Mouse (Mus musculus) heart, adult 2 months (tissue): ENCODE data around the gene Bst2. TPM values are rescaled to one million over a fixed set of nuclear protein-coding genes. Genes with fewer than 3 reads are reported as not detected.
"Not testable (repeated sequence)": the region's sequence is repeated elsewhere in the genome, so short reads cannot be mapped to it uniquely, and the experiment has no call there.

Experiments
- DNase-seq, 2 experiments: peaks; one replicate each; pipeline ENCODE4 v3.0.0; 2021
- H3K27ac ChIP-seq: fragments of 200-600 bp; 2 replicates; pipeline ENCODE4 v1.8.1; 2022
- H3K27me3 ChIP-seq: fragments of 200-500 bp; 2 replicates; pipeline ENCODE4 v1.6.1; 2012; ENCODE audit warnings: mild to moderate bottlenecking, low read length, inconsistent platforms, mixed read lengths; ENCODE audit not compliant: control insufficient read depth, insufficient read depth
- H3K36me3 ChIP-seq: fragments of 200-500 bp; 2 replicates; pipeline ENCODE4 v1.6.1; 2012; ENCODE audit warnings: low read length, inconsistent platforms; ENCODE audit not compliant: control insufficient read depth, insufficient read depth
- H3K4me1 ChIP-seq: fragments of 200-500 bp; 2 replicates; pipeline ENCODE4 v1.6.1; 2011; ENCODE audit warnings: low read length; ENCODE audit not compliant: control insufficient read depth, insufficient read depth
- H3K4me3 ChIP-seq: fragments of 200-600 bp; 2 replicates; pipeline ENCODE4 v1.8.1; 2022
- H3K79me2 ChIP-seq: fragments of 200-500 bp; replicated peaks from 2 replicates; pipeline ENCODE4 v1.6.1; 2012; ENCODE audit warnings: mild to moderate bottlenecking, inconsistent platforms, low read length, moderate library complexity, mixed read lengths; ENCODE audit not compliant: control insufficient read depth, insufficient read depth
- H3K9ac ChIP-seq: fragments of 200-500 bp; 2 replicates; pipeline ENCODE4 v1.6.1; 2012; ENCODE audit warnings: low read depth, mild to moderate bottlenecking, control low read depth, inconsistent platforms, low read length, mixed read lengths
- CTCF ChIP-seq: fragments of 200-600 bp; IDR thresholded peaks from 2 replicates; pipeline ENCODE4 v1.8.1; 2022; ENCODE audit warnings: antibody characterized with exemption, mild to moderate bottlenecking, moderate library complexity
- EP300 ChIP-seq: fragments of 200-500 bp; IDR thresholded peaks from 2 replicates; pipeline ENCODE4 v1.6.1; 2011; ENCODE audit warnings: low read depth, low read length, control low read depth; ENCODE audit not compliant: insufficient read depth
- POLR2A ChIP-seq: fragments of 200-500 bp; IDR thresholded peaks from 2 replicates; pipeline ENCODE4 v1.6.1; 2011; ENCODE audit warnings: mild to moderate bottlenecking, low read depth, low read length, control low read depth; ENCODE audit not compliant: insufficient read depth
- WGBS: fragments of 180-500 bp; shearing (Covaris S2); methylation state at CpG from one replicate; pipeline ENCODE4 v1.1.7; 2018; 5-methylcytosine and 5-hydroxymethylcytosine counted together
- intact Hi-C: fragments of 180-260 bp; cut with DNase I; formaldehyde crosslinking; loops from one replicate; pipeline ENCODE4 v1.15.1; 2025
- polyA plus RNA-seq: library from polyadenylated mRNA; depleted of rRNA; stranded (reverse); fragments of >200 nt; gene quantifications from 2 replicates; pipeline ENCODE4 v1.2.3, GENCODE M21; 2012
- total RNA-seq, 2 experiments: library from RNA; stranded (reverse); gene quantifications; 2 replicates each; pipeline ENCODE4 v1.2.3; 2021

Bst2 gene
- total and polyA plus RNA-seq, 3 experiments: 17.4 to 85.9 (median 18.1) TPM

GRCm38 (mm10) chr8:71545053-71545452, 7.8 kb upstream of the Bst2 start:
- Histone ChIP-seq H3K4me1 (peaks cover 4% of the 10 kb centered on the region), H3K4me3 (no peak overlapping the region), H3K27me3 (no peaks in the 10 kb centered on the region), H3K36me3 (no peaks in the 10 kb centered on the region), H3K9ac (no peak overlapping the region), H3K79me2 (no peaks in the 10 kb centered on the region), H3K27ac (no peak overlapping the region)
- WGBS: 91% methylated on average over 11 of the region's 11 CpGs
- intact Hi-C loops: no loop called here
- DNase-seq: no peak
- TF ChIP-seq POLR2A: no peak

DNA sequence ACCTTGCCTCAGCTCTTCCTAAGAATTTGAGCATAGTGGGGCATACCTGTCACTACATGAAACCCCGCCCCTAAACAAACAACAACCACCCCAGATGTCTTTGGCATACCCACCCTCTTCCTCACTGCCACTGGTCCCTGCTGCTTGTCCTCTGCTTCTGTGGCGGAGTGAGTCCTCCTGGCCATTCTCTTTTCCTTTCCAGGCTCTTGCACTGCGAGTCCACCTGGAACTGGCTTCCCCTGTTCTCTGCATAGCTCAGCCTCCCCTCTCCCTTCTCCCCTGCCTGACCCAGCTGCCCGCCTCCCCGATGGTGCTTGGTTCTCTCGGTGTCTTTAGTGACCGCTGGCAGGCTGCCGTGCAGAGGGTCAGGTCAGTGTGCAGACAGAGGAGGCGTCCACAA, 6.5 kb upstream of the Bst2 start:
- H3K4me3 ChIP-seq: peak overlapping the region; percentile 85

GRCm38 (mm10) chr8:71542632-71543343, 5.5 kb upstream of the Bst2 start, which contains the start of gene Mvb12a:
Gene Mvb12a, plus strand, starts transcription at chr8:71542922.
- DNase-seq: peak; percentile 95 to 97
- Histone ChIP-seq H3K27me3 (no peaks in the 10 kb centered on the region), H3K4me1 (peaks cover 7% of the 10 kb centered on the region), H3K27ac (peak within 1 kb of the TSS; percentile 85), H3K79me2 (no peaks in the 10 kb centered on the region), H3K4me3 (peak within 1 kb of the TSS; percentile 85), H3K9ac (peak within 1 kb of the TSS; percentile 75), H3K36me3 (no peaks in the 10 kb centered on the region)
- intact Hi-C loops: no loop called here
- WGBS: under 1% methylated on average over 55 of the region's 55 CpGs
- TF ChIP-seq EP300 (no peak), POLR2A (peak; percentile 74)

More for the DNA sequence above, 6.5 kb upstream of the Bst2 start:
- Histone ChIP-seq H3K4me1 (peaks cover 4% of the 10 kb centered on the region), H3K79me2 (no peaks in the 10 kb centered on the region), H3K27me3 (no peaks in the 10 kb centered on the region), H3K27ac (no peak overlapping the region), H3K36me3 (no peaks in the 10 kb centered on the region), H3K9ac (no peak overlapping the region)
- 82% methylated on average over 9 of the region's 9 CpGs for WGBS
- no peak for DNase-seq
- intact Hi-C loops: no loop called here
- TF ChIP-seq EP300: no peak
- TF ChIP-seq POLR2A: no peak
- TF ChIP-seq CTCF: no peak

GRCm38 (mm10) chr8:71535663-71536062, 1.6 kb downstream of the Bst2 start:
- intact Hi-C loops: no loop called here

GRCm38 (mm10) chr8:71534263-71534810, 2.9 kb downstream of the Bst2 start:
- WGBS: 71% methylated on average over 3 of the region's 3 CpGs
- intact Hi-C loops: no loop called here

More at GRCm38 (mm10) chr8:71535663-71536062, 1.6 kb downstream of the Bst2 start:
- TF ChIP-seq CTCF (no peak), POLR2A (no peak), EP300 (no peak)
- H3K27me3 ChIP-seq: no peaks in the 10 kb centered on the region
- 0 out of 2 replicates have a peak overlapping the region, but pooled peaks have one; percentile 4 for H3K9ac ChIP-seq
- no peak overlapping the region for H3K27ac ChIP-seq
- no peaks in the 10 kb centered on the region for H3K36me3 ChIP-seq
- WGBS: 71% methylated on average over 5 of the region's 5 CpGs
- H3K4me1 ChIP-seq: peaks cover 5% of the 10 kb centered on the region; the same call in 1 of the 2 replicates
- no peak for DNase-seq
- no peak overlapping the region for H3K4me3 ChIP-seq
- H3K79me2 ChIP-seq: no peaks in the 10 kb centered on the region

GRCm38 (mm10) chr8:71530735-71531467, 6.4 kb downstream of the Bst2 start:
- H3K9ac ChIP-seq, H3K36me3 ChIP-seq, H3K27me3 ChIP-seq, intact Hi-C loops, H3K4me3 ChIP-seq, H3K27ac ChIP-seq, H3K79me2 ChIP-seq: not testable (repeated sequence)
- whole genome bisulfite sequencing: 80% methylated on average over 7 of the region's 12 CpGs
- peak in 1 of 2 experiments; percentile 14 for DNase-seq
- TF ChIP-seq CTCF: peak; percentile 69
- H3K4me1 ChIP-seq: peaks cover 20% of the 10 kb centered on the region

More at GRCm38 (mm10) chr8:71534263-71534810, 2.9 kb downstream of the Bst2 start:
- H3K4me1 ChIP-seq: peaks cover 5% of the 10 kb centered on the region; the same call in 1 of the 2 replicates
- H3K27me3 ChIP-seq: no peaks in the 10 kb centered on the region
- H3K9ac ChIP-seq: no peak overlapping the region
- no peak for DNase-seq
- no peak overlapping the region for H3K4me3 ChIP-seq
- no peak overlapping the region for H3K27ac ChIP-seq
- TF ChIP-seq CTCF (peak; percentile 34), POLR2A (no peak)
- no peaks in the 10 kb centered on the region for H3K36me3 ChIP-seq
- H3K79me2 ChIP-seq: no peaks in the 10 kb centered on the region
